Mouse (Mus musculus): Measurements from ENCODE around the gene Plod3. TPM values are rescaled to one million over a fixed set of nuclear protein-coding genes. Genes with fewer than 3 reads are reported as not detected.

Gene Plod3
- polyA plus RNA-seq, 2 experiments from 2014 or later: 2.6 to 6.0 TPM

- ATAC-seq: no peak
These were observed 21.6 kb upstream of the Plod3 start for GRCm38 (mm10) chr5:136965210-136965609.

- ATAC-seq: no peak
These were observed 21.1 kb upstream of the Plod3 start for GRCm38 (mm10) chr5:136965686-136966085.

- ATAC-seq: no peak
These were observed 20.5 kb upstream of the Plod3 start, which contains the start of gene Cldn15 for GRCm38 (mm10) chr5:136966331-136966730. Gene Cldn15 (plus strand): TSS chr5:136966616.

- ATAC-seq: no peak
These were observed 19.9 kb upstream of the Plod3 start for GRCm38 (mm10) chr5:136966861-136967455.

GRCm38 (mm10) chr5:136967592-136967991 is 19.2 kb upstream of the Plod3 start:
- ATAC-seq: no peak

- ATAC-seq: peak; percentile 66
These were observed 16.1 kb upstream of the Plod3 start for GRCm38 (mm10) chr5:136970703-136971102.

- ATAC-seq: no peak
These were observed 13.1 kb upstream of the Plod3 start for GRCm38 (mm10) chr5:136973670-136974069.

- ATAC-seq: no peak
These were observed 9.1 kb upstream of the Plod3 start for GRCm38 (mm10) chr5:136977769-136978168.

GRCm38 (mm10) chr5:136979762-136980161 is 7.1 kb upstream of the Plod3 start:
- no peak for ATAC-seq

- no peak for ATAC-seq
These were observed 5.8 kb upstream of the Plod3 start for GRCm38 (mm10) chr5:136980974-136981373.

GRCm38 (mm10) chr5:136982338-136982930 is 4.4 kb upstream of the Plod3 start:
- no peak for ATAC-seq

- no peak for ATAC-seq
These were observed 2.0 kb upstream of the Plod3 start for GRCm38 (mm10) chr5:136984828-136985227.

- peak; percentile 22 for ATAC-seq
These were observed 517 bp downstream of the Plod3 start for GRCm38 (mm10) chr5:136987138-136987933.

- ATAC-seq: no peak
These were observed 1.1 kb downstream of the Plod3 start, which contains the start of gene Znhit1 for GRCm38 (mm10) chr5:136987934-136988271. Gene Znhit1 (minus strand): TSS chr5:136988021.

GRCm38 (mm10) chr5:136988420-136988819 is 1.6 kb downstream of the Plod3 start:
- no peak for ATAC-seq

- no peak for ATAC-seq
These were observed 3.0 kb downstream of the Plod3 start for GRCm38 (mm10) chr5:136989801-136990200.

GRCm38 (mm10) chr5:136999449-136999848 is 12.6 kb downstream of the Plod3 start:
- ATAC-seq: no peak

GRCm38 (mm10) chr5:137000612-137001011 is 13.8 kb downstream of the Plod3 start:
- ATAC-seq: no peak

- ATAC-seq: no peak
These were observed 20.5 kb downstream of the Plod3 start for GRCm38 (mm10) chr5:137007276-137007675.

GRCm38 (mm10) chr5:137009988-137010387 is 23.2 kb downstream of the Plod3 start:
- no peak for ATAC-seq

- no peak for ATAC-seq
These were observed 25.7 kb downstream of the Plod3 start for GRCm38 (mm10) chr5:137012401-137012950.

- ATAC-seq: no peak
These were observed 29.1 kb downstream of the Plod3 start for GRCm38 (mm10) chr5:137015913-137016312.

- no peak for ATAC-seq
These were observed 37.5 kb downstream of the Plod3 start for GRCm38 (mm10) chr5:137024318-137024717.

Data from activated CD4-positive, CD25-positive, alpha-beta regulatory T cell, adult 4 months (primary cell).